Mouse (Mus musculus): Measurements from ENCODE around the gene Trim37.

DNA sequence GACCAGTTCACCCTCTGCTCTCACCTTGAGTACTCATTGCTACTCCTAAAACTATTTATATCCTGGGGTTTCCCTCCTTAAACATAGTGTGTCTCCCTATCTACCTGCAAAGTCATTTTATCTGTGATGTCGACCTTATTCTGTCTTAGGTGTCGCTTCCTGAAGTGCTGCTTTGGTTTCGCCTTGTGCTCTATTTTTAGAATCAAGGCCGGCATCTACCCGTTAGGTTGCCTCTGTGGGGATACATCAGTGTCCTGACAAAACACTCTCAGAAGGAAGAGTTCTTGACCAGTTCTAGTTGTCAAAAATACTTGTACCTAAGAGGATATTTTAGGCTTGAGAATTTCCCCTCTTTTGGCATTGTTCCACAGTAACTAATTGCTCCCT lies 108.6 kb downstream of the Trim37 start:
- TF ChIP-seq POLR2A (IDR thresholded peaks at IDR 0.05; ENCODE audit: borderline replicate concordance, control insufficient read depth, low read depth, low read length) (no peak), CTCF (IDR thresholded peaks at IDR 0.05; ENCODE audit: control insufficient read depth, insufficient read depth, low read length) (no peak)

Measured in bone marrow, adult 2 months (tissue).